Mouse (Mus musculus) CD8-positive naive resting alpha-beta T cell, adult 2 months (primary cell): ENCODE measurements around the gene Plxnd1.

Experiments used
- DNase-seq, 2 experiments: peaks; one replicate each; pipeline ENCODE4 v3.0.0; 2022; ENCODE audit warnings: low read depth in 2 of 2, low spot score in 2 of 2

Plxnd1 gene

DNA sequence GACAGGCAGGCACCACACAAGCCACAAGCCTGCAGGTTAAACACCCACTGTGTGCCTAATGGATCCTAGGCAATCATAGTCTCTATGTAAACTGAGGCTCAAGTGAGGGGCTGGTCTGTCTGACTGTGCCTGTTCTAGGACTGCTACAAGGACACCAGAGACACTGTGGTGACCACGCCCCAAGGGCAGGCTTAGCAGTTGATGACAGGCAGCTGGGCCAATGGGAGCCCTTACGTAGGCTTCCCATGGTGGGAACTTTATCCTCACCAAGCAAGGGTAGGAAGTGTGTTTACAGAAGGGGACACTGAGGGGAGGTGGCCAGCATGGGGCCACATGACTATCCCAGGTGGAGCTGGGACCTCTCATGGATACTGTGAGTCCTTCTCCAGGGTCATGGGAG is 4.4 kb upstream of the Plxnd1 start:
- no peak for DNase-seq

DNA sequence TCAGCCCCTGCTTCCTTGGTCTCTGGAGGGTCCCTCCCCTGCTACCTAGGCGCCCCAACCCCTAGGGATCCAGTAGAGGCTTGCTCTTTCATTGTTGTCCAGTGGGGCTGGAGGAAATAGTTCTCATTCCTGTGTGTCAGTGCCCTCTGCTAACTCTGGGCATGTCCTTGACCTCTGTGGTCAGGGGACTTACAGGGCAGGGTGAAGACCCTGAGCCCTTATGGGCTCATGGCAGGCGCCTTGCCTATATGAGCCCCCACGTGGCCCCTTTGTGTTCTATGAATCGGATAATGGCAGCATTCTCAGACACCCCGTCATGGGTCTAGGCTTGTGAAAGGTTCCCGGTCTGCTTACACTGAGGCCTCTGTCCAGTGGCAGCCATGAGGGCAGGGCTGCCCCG is 4.0 kb upstream of the Plxnd1 start:
- no peak for DNase-seq

DNA sequence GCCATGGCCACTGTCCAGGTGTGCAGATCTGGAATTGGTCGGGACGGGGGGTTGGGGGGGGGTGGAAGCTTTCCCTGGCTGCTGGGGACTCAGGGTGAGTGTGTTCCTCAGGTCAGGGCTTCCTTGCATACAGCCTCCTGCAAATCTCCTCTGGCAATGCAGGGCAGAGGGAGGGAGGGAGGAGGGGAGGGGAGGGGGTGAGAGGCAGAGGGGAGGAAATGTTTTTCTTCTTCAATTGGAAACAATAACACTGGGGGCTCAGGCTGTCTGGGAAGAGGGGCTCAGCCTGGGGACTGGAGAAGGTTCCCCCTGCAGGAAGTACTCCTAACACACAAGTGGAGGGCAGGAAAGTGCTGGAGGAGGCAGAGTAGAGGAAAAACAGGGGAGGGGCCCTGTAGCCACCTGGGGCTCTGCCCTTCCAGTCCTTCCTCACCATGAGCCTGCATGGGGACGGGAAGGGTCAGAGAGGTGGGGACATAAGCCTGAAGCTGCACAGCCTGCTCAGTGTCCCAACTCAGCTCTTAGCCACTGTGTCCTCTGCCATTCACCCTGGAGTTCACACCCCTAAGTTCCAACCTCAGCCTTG is 3.0 kb upstream of the Plxnd1 start:
- no peak for DNase-seq

DNA sequence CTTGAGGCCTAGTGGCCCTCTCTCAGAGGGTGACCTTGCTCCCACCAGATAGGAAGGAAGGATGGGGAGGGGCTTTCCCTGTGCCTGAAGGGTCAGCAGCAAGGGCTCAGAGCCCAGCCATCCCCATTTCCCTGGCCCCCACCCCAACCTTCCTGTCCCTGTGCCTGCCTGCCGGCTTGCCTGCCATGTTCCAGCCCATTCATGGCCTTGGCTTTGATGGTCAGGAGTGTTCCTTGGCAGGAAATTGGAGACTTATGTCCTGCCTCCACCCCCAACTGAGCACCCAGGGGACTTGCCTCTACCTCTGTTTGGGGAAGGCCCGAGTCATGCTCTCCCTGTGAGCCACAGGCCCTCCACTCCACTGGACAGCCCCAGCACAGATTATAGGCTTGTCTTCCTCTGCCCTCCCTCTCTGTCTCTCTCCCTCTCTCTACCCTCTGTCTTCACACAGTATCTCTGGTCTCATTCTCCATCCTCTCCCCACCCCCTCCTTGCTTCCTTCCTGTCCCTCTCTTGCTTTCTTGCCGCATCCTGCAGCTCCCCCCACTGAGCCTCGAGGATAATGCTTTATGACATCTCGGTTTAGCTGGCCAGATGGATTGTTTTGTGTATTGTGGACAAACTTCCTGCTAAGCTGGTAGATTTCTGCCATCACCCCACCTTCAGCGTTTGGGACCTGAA is 1.5 kb upstream of the Plxnd1 start:
- peak; percentile 22 to 37 for DNase-seq

DNA sequence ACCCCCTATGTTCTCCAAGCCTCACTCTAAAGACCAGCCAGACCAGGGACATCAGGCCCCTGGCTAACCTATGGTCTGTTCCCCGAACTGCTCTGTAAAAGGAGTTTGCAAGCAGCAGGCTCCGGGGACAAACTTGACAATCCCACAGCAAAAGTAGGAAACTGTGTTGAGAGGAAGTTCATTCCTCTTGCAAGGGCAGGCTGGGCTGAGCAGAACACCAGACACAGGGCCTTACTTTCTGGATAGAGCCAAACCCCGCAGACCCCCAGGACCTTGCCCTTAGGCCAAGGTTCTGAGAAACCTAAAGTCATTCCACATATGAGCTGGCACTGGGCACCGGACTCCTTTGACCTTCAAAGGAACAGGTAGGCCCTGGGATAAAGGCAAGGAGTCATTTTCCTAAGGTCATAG is 731 bp upstream of the Plxnd1 start:
- no peak for DNase-seq

DNA sequence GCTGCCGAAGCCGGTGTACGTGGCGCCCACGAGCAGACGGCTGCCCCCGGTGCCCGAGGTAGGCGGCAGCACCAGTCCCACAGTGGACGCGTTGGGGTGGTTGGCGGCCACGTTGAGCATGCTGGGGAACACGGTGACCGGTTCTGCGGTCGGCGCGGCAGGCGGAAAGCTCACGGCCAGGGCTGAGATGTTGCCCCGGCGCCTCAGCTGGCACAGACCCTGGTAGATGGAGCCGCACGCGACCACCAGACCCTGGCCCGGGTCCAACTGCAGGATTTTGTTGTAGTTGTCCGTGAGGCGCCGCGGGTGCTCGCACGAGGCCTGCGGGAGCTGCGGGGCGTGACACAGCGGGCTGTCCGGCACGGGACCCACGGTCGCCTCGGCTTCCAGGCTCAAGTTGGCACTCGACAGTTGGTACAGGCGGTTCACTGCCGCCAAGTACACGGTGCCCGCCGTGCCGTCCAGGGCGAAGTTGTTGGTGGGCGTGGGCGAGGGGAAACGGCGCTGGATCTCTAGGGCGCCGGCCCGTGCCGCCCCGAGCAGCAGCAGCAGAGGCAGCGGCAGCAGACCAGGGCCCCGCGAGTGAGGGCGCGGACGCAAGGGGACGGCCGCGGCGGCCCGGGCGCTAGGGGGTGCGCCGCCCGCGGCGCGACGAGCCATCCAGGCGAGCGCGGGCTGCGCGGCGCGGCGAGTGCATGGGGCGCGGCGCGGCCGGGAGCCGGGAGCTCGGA is 494 bp downstream of the Plxnd1 start:
- no peak for DNase-seq

DNA sequence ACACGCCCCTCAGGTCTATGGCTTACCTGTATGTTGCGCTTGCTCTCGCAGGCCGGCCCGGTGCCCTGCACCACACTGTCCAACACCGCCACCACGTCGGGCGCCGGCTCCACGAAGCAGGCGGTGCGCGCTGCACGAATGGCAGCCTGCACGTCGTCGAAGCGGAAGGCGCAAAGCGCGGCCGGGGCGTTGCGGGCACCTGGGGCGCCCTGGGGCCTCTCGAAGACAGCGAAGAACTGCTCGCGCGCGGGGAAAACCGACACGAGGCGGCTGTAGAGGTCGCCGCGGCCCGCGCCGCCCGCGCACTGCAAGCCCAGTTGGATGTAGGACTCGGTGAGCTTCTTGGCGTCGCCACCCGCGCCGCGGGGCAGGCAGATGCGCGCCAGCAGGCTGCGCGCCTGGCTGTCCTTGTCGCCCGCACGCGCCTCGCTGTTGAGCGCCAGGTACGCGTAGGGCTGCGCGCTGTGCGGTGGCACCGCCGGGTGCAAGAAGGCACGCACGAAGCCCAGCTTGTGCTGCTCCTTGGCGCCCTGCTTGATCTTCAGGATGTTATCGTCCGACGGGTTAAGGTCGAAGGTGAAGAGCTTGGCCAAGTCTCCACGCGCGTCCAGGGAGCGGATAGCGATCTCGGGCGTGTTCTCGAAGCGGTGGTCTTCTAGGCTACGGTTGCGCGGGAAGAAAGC is 1.2 kb downstream of the Plxnd1 start:
- peak in 1 of 2 experiments; percentile 26 for DNase-seq

DNA sequence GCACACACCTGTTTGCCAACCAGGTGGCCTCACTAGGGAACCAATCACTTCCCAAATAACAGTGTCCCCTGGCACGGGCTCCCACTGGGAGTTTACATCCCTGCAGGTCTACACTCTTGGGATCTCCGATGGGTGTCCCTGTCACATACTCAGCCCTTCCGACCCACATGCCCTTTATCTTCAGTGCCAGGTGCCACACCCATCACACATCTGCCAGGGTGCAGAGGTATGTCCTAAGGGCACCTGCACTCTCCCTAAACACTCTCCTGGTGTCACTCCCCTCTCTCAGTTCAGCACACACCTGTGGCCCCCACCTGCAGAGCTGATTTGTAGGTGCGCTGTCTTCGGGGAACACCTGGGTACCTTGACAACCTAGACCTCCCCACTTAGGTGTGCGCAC is 1.8 kb downstream of the Plxnd1 start:
- no peak for DNase-seq

DNA sequence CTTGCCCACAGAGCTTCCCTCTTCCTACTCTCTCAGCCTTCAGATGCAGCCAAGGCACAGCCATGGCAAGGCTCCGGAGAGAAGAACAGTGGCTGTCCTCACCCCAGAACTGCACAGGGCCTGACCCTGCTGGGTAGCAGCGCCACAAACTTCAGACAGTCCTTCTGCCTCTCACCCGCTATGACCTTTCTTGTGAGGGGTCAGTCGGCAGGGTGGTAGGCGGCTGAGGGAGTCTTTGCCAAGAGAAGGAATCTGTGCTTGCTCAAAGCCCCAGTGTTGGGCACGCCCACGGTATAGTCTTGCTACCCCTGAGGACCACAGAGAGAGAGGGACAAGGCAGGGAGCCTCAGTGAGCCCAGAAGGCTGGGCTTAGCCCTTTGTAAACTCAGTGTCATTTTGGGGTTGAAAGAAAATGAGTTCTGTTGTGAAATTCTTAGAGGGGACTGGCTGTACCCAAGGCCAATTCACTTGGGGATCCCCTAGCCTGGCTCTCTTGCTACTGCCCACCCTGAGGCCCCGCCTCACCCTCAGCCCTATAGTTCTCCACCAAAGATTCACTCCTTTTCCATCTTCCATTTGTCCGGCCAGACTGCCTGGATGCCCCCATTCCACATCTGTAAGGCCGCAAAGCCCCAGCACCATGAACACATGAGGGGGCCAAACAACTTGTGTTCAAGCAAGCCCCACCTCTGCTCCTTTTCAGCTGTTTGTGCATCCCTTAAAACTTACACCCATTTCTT is 2.8 kb downstream of the Plxnd1 start:
- no peak for DNase-seq

DNA sequence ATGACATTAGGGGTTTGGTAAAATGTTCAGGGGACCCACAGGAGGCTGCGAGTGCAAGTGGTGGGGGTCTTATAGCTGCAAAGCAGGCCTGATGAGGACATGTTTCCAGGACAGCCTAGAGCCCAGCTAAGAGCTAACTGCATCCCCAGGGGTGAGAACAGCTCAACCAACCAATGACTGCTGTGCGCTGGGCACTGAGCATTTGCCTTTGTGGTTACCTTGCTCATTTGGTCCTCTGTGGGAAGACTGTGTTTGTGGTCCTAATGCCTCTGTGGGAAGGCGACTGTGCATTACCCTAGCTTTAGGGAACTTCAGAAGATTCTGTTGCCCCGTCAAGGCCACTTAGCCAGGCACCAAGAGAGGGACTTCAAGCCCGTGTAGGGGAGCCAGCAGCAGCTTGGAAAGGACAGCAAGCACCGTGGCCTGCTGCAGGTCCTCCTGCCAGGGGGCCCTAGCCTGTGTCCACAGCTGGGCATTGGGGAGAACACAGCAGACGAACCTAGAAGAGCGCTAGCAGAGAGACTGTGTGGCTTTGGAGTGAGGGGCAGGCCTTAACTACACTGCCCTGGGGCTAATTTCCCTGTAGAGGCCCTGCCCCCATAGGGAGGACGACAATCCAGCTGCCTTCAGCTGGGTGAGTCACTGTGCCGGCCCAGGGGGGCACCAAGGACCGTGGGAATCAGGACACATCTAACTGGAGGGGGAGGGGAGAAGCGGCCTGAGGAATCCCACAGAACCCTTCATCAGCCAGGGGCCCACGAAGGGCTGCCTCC is 3.5 kb downstream of the Plxnd1 start:
- no peak for DNase-seq

DNA sequence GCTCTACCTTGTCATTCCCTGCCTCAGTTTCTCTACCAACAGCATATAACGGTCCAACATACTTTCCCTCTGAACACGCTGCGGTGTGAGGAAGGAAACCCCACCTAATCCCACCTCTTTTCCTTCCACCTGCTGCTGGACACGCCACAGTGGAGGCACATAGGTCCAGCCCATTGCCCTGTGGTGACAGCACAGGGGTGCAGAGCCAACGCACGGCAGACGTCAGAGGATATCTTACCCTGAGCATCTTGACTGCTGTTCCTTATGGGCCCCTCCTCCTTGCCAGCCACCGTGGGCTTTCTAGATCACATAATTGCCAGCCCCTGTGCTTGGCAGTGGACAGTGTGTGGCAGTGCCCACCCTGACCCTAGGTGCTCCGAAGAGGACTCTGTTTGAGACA is 4.3 kb downstream of the Plxnd1 start:
- DNase-seq, result no peak

DNA sequence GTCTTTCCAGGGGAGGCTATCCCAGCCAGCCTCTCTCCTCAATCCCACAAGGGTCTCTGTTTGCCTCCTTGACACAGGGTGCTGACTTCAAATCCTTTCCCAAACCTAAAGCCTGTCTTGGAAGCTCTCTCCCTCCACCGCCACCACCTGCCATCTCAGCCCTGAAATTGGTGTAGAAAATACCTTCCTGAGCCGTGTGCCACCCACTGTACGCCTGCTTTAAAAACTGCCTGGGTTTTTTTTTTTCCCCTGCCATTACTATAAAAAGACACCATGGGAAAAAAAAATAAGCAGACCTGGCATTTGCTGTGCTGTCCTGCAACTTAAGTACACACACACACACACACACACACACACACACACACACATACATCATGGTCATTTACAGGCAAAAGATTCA is 4.7 kb downstream of the Plxnd1 start:
- no peak for DNase-seq

DNA sequence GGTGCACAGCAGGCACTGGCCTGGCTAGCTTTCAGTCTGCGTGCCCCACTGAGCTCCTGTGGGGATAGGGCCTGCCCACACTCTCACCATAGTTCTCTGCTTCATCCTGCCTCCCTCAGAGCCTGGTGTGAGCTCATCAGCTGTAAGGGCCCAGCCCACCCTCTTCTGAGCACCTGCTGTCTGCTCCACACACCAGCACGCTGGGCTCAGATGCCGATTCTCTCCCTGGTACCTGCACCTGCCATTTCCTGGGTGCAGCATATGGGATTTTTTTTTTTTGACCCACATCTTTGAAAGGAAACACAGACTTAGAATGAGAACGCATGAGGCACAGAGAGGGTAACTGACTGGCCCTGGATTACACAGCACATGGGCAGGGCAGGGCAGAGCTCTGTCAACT is 5.2 kb downstream of the Plxnd1 start:
- no peak for DNase-seq

DNA sequence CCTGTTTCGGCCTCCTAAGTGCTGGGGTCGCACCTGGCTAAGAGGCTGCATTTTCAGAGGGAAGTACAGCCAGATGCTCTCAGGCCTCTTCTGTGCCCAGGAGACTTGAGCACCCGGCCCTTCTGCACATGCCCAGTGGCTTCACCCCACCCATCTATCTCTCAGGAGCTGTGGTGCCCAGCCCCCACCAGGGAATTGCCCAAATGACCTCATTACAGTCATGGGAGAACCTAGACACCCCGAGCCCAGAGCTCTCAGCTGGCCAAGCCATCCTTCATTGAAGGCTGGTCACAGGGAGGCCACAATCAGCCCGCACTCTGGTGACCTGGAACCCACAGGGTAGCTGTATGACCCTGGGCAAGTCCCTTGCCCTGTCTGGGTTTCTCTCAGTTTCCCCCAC is 5.8 kb downstream of the Plxnd1 start:
- DNase-seq, result no peak

DNA sequence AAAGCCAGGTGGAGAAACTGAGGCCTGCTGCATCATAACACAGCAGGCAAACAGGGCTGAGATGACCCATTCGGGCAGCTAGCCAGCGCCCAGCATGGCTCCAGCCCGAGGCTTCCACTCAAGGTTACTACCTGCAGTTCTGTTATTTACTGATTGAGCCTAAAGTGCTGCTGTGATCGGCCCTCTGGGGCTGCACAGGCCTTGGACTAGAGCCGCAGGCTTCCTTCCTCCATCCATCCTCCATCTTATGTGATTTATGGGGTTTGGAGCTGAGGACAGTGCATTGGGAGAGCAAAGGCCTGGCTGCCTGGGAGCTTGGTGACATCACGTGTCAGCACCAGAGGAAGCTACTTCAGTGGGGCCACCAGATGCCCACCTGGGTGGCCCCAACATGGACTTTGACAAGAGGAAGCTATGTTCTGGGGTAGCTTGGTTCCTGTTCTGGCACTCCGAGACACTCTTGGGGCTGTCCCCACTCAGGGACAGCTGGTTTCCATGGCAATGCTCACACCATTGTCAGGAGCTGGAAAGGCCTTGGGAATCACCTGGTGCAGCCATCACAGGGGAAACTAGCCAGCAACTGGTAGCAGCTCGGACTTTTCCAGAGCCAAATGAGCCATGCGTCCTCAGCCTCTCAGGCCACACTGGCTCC is 7.6 kb downstream of the Plxnd1 start:
- no peak for DNase-seq

DNA sequence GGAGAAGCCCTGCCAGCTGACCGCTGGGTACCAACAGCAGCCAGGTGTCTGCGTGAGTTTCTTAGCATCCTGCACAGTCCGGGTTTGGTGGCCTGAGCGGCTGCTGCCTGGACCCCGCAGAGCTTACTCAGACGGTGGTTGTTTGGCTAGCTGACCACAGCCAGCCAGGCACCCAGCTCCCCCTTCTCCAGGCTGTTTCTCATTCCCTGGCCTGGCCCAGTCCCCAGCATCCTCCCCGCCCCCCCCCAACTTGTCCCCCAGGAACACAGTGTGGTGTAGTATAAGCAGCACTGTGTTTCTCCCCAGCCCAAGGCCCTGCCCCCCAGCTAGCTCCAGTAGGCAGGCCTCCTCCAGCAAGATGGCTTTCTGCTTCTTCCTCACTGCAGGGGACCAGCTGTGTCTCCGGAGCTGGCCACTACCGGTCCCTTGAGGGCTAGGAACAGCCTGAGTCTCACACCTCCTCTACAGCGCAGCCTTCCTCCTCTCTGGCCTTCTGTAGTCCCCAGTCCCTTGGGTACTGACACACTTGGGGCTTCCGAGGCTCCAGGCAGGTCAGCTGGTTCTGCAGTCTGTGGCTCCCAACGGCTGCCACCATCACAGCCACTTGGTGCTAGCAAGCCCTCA is 8.2 kb downstream of the Plxnd1 start:
- DNase-seq, result no peak

DNA sequence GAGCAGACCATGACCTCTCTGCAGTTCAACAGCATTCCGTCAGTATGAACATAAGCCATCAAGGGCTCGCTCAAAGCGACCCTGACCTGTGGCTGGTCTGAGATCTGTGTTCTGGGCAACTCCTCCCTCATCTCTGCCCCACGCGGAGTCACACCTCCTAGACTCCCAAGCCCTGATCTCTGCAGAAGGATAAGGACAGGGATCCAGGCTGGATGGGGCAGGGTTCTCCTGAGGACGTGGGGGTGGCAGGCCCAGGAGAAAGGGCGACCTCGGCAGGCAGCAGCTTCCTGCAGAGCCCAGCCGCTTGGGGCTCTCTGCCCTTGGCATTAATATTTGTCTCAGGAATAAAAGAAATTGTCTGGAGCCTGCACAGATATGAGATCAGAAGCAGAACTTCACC is 9.2 kb downstream of the Plxnd1 start:
- no peak for DNase-seq

DNA sequence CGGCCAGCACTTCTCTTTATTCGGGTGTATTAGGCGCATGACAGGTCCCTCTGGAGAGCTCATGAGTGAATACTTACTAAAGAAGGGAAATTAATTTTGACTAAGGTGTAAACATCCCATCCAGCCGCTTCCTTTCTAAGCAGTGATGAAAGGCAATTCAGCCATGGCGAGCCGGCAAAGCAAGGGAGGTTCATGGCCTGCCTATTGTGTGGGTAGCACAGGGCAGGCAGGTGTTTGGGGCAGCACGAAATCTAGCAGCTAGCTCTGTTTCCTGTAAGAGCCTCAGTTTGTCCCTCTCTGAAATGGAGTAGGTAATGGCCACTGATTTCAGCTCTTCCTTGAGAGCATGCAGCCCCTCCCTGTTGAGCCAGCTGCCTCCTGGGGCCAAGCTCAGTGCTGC is 10.2 kb downstream of the Plxnd1 start:
- DNase-seq, result no peak

DNA sequence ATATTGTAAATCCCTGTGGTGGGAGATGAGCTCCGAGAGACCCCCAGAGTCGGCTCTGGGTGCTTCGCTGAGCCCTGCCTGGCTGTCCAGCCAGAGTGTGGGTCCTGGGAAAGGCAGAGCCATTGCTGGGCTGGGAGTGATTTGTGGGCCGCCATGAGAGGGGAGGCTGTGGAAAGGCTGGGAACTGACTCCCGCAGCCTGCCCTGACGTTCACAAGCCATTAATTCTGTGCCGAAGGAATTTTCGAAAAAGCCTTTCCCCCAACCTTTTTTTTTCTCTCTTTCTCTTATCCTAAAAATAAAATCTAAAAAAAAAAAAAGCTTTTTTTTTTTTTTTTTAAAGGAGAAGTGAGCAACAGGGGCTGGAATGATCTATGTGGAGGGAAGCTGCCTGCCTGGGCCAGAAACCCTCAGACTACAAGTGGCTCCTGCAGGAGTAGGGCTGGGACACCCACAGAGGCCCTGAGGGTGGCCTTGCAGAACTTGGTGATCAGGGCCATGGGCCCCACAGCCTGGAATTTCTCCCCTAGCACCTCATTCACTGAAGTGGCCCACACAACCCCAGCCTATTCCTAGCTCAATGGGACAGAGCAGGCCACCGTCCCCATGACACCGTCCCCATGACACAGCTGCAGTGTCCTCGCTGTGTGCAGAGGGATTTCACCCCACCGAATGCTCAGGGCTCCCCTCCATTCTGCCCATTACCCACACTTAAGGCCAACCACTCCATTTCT is 11.3 kb downstream of the Plxnd1 start:
- no peak for DNase-seq
